In the genomic region with DNA sequence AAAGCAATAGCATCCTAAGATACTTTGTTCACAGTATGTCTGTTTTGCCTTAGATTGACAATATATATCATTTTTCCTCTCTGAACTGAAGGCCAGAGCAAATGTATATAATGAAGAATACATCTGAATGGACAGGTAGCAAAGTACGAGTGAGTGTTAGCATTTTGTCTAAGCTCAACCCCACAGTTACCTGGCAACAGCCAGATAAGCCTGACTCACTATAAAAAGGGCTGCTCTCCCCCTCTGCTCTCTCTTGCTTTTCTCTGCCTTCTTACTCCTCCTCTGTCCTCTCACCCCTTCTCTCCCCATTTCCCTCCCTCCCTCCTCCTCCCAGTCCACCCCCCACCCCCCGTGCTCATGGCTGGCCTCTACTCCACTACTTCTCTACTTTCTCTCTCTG, we compare ENCODE assay signal across 26 mouse cellular contexts. TPM values are rescaled to one million over a fixed set of nuclear protein-coding genes. Genes with fewer than 3 reads are reported as not detected.
"Had no signal": no experiment of that assay in that cellular context is flagged by ENCODE, and none has a peak within 500 bp of the region (broad histone marks: within the 10 kb centered on the region; RNA-seq: fewer than 3 reads in every experiment).

No protein-coding gene starts in this region.

- H3K27ac ChIP-seq: gastrocnemius, adult 2 months; heart, embryonic 10.5 days; hindbrain, embryonic 10.5 days; hindbrain, embryonic 12.5 days; hindbrain, embryonic 14.5 days; limb, embryonic 13.5 days; limb, embryonic 15.5 days; liver, embryonic 12.5 days; liver, embryonic 14.5 days had no signal

- H3K4me1 ChIP-seq: heart, embryonic 10.5 days; heart, embryonic 12.5 days; hindbrain, embryonic 10.5 days; hindbrain, embryonic 12.5 days; limb, embryonic 13.5 days; limb, embryonic 15.5 days; liver, embryonic 12.5 days had no signal

- DNase-seq: gastrocnemius, adult 2 months; gastrocnemius, postnatal 10 days; gastrocnemius, postnatal 25 days; heart, adult 18-20 months; heart, postnatal 10 days; heart, postnatal 4 days; kidney, adult 11 months; kidney, adult 2 months; kidney, postnatal 10 days; kidney, postnatal 36 days; layer of hippocampus, adult 9-11 months; layer of hippocampus, postnatal 36 days; left cerebral cortex, postnatal 4 days had no signal

- H3K36me3 ChIP-seq: heart, embryonic 10.5 days; heart, embryonic 12.5 days; hindbrain, embryonic 10.5 days; hindbrain, embryonic 12.5 days; limb, embryonic 13.5 days; limb, embryonic 15.5 days; liver, embryonic 12.5 days had no signal

- ATAC-seq: hindbrain, embryonic 16.5 days; inflammation-experienced regulatory T-cells, adult 6 months; liver, embryonic 12.5 days had no signal

- H3K4me3 ChIP-seq: gastrocnemius, adult 2 months; heart, embryonic 10.5 days; heart, embryonic 12.5 days; hindbrain, embryonic 10.5 days; hindbrain, embryonic 12.5 days; limb, embryonic 13.5 days; limb, embryonic 15.5 days; liver, embryonic 12.5 days had no signal

- H3K9me3 ChIP-seq: heart, embryonic 10.5 days; heart, embryonic 12.5 days; hindbrain, embryonic 10.5 days; hindbrain, embryonic 12.5 days; limb, embryonic 13.5 days; limb, embryonic 15.5 days; liver, embryonic 12.5 days had no signal

- H3K4me2 ChIP-seq: heart, embryonic 12.5 days; hindbrain, embryonic 12.5 days; hindbrain, embryonic 14.5 days; limb, embryonic 13.5 days; limb, embryonic 15.5 days; liver, embryonic 12.5 days had no signal

- H3K9ac ChIP-seq: heart, embryonic 12.5 days; hindbrain, embryonic 12.5 days; hindbrain, embryonic 14.5 days; limb, embryonic 13.5 days; limb, embryonic 15.5 days; liver, embryonic 12.5 days; liver, embryonic 14.5 days had no signal

- H3K27me3 ChIP-seq: heart, embryonic 12.5 days; hindbrain, embryonic 12.5 days; limb, embryonic 13.5 days; limb, embryonic 15.5 days; liver, embryonic 12.5 days had no signal

RNA-seq across cellular contexts. Expression of a gene that starts 20.3 kb away (rescaled TPM):
- polyA plus RNA-seq: heart, embryonic 10.5 days; heart, embryonic 12.5 days; hindbrain, embryonic 10.5 days; hindbrain, embryonic 12.5 days; hindbrain, embryonic 16.5 days; kidney, embryonic 14.5 days; liver, adult 2 months had no signal

RNA-seq across cellular contexts. Expression of a gene that starts 48.3 kb away (rescaled TPM):
- polyA plus RNA-seq: heart, embryonic 12.5 days; inflammation-experienced regulatory T-cells, adult 6 months; liver, adult 2 months; liver, embryonic 12.5 days had no signal
